Mouse (Mus musculus): ENCODE results near the gene Tcte1.

- TF ChIP-seq CTCF (IDR thresholded peaks at IDR 0.05; ENCODE audit: low read depth, low read length) (no peak), POLR2A (IDR thresholded peaks at IDR 0.05; ENCODE audit: borderline replicate concordance, low read depth, low read length) (no peak)
Measured at GRCm38 (mm10) chr17:45579554-45579953, 56.3 kb downstream of the Tcte1 start.

Measured in bone marrow macrophage, adult 2 months (primary cell).